In the genomic region with DNA sequence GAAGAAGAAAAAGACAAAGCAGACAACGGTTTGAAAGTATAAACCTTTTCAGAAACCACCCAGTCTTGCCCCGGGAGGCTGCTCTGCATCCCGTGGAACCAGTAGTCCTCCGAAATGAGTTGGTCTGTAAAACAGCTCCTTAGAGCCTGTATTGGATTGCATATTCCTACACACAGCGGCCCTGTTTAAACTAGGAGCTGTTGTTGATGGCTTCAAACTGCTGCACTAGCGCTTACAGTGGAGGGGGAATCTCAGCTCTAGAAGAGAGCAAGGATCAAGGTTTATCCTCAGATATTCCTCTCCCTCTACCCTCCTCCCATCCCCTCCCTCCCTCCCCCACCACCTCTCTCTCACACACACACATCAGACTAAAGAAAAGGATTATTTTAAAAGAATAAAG, we compare ENCODE assay signal across 23 mouse cellular contexts. TPM values are rescaled to one million over a fixed set of nuclear protein-coding genes. Genes with fewer than 3 reads are reported as not detected.
DNase-seq lines count a peak whose midpoint lies in the region; ATAC-seq and TF ChIP-seq lines count a peak whose summit lies in the region.
"Had no signal": no experiment of that assay in that cellular context is flagged by ENCODE, and none has a peak within 500 bp of the region (broad histone marks: within the 10 kb centered on the region; RNA-seq: fewer than 3 reads in every experiment).

No protein-coding gene starts in this region.

- H3K9me3 ChIP-seq in lung, embryonic 14.5 days (ENCODE audit: low read depth, low read length) = no peaks in the 10 kb centered on the region
- no peaks in the 10 kb centered on the region for H3K9me3 ChIP-seq in lung, embryonic 15.5 days
- H3K9me3 ChIP-seq in lung, embryonic 16.5 days (ENCODE audit: control insufficient read depth, low read length) = no peaks in the 10 kb centered on the region
- H3K9me3 ChIP-seq: G1E had no signal

- no peak overlapping the region for H3K4me3 ChIP-seq in lung, embryonic 14.5 days (ENCODE audit: low read depth, low read length)
- H3K4me3 ChIP-seq in lung, embryonic 15.5 days = no peak overlapping the region
- H3K4me3 ChIP-seq in lung, embryonic 16.5 days (ENCODE audit: low read length) = no peak overlapping the region

- H3K4me1 ChIP-seq in lung, embryonic 14.5 days (ENCODE audit: insufficient read depth) = no peaks in the 10 kb centered on the region
- no peaks in the 10 kb centered on the region for H3K4me1 ChIP-seq in lung, embryonic 15.5 days
- no peaks in the 10 kb centered on the region for H3K4me1 ChIP-seq in lung, embryonic 16.5 days (replicated peaks; ENCODE audit: control insufficient read depth, insufficient read depth, low read length)

- H3K27me3 ChIP-seq in lung, embryonic 14.5 days (ENCODE audit: insufficient read depth, low read length) = no peaks in the 10 kb centered on the region
- no peaks in the 10 kb centered on the region for H3K27me3 ChIP-seq in lung, embryonic 15.5 days
- H3K27me3 ChIP-seq in lung, embryonic 16.5 days (ENCODE audit: control insufficient read depth, insufficient read depth, low read depth, low read length) = no peaks in the 10 kb centered on the region
- H3K27me3 ChIP-seq: CH12.LX, Patski had no signal

- peak; percentile 49; the same call in 1 of the 2 replicates for ATAC-seq in lung, embryonic 14.5 days (ENCODE audit: insufficient read depth)
- peak; percentile 64; the same call in 1 of the 2 replicates for ATAC-seq in lung, embryonic 15.5 days (ENCODE audit: borderline replicate concordance, extremely low read depth, low FRiP score, low TSS enrichment)
- ATAC-seq in lung, embryonic 16.5 days (ENCODE audit: low read depth) = peak; percentile 54; the same call in 1 of the 2 replicates
- ATAC-seq: activated CD4-positive, CD25-positive, alpha-beta regulatory T cell, adult 4 months; CD4-positive, CD25-positive, alpha-beta regulatory T cell, adult 4 months; Patski had no signal

- no peak overlapping the region for H3K4me2 ChIP-seq in lung, embryonic 14.5 days
- H3K4me2 ChIP-seq in lung, embryonic 15.5 days = no peak overlapping the region
- H3K4me2 ChIP-seq in lung, embryonic 16.5 days (ENCODE audit: low read depth, low read length) = no peak overlapping the region

- no peak for TF ChIP-seq CTCF in lung, embryonic 14.5 days (IDR thresholded peaks at IDR 0.05; ENCODE audit: low read depth)

- H3K9ac ChIP-seq in lung, embryonic 14.5 days = no peak overlapping the region
- no peak overlapping the region for H3K9ac ChIP-seq in lung, embryonic 15.5 days
- no peak overlapping the region for H3K9ac ChIP-seq in lung, embryonic 16.5 days (ENCODE audit: low read length)

- no peak overlapping the region for H3K27ac ChIP-seq in lung, embryonic 14.5 days (ENCODE audit: low read depth)
- 0 out of 2 replicates have a peak overlapping the region, but pooled peaks have one; percentile 15 for H3K27ac ChIP-seq in lung, embryonic 15.5 days
- no peak overlapping the region for H3K27ac ChIP-seq in lung, embryonic 16.5 days (ENCODE audit: low read length)

- 37% methylated on average over 6 of the region's 6 CpGs for WGBS in lung, embryonic 14.5 days
- 43% methylated on average over 6 of the region's 6 CpGs for WGBS in lung, embryonic 15.5 days
- WGBS in lung, embryonic 16.5 days = 46% methylated on average over 6 of the region's 6 CpGs

- peaks cover 8% of the 10 kb centered on the region; the same call in 1 of the 2 replicates for H3K36me3 ChIP-seq in lung, embryonic 14.5 days (ENCODE audit: insufficient read depth)
- H3K36me3 ChIP-seq in lung, embryonic 15.5 days = no peaks in the 10 kb centered on the region
- peaks cover 2% of the 10 kb centered on the region; the same call in 1 of the 2 replicates for H3K36me3 ChIP-seq in lung, embryonic 16.5 days (ENCODE audit: control insufficient read depth, insufficient read depth, low read length)
- H3K36me3 ChIP-seq: G1E had no signal

- DNase-seq in lung, embryonic 14.5 days = peak; percentile 74
- no peak for DNase-seq in lung, postnatal 36 days
- no peak for DNase-seq in lung, postnatal 25 days (ENCODE audit: low spot score)
- no peak for DNase-seq in lung, adult 18-20 months
- DNase-seq: adrenal gland, adult 2 months; adrenal gland, adult 8-10 months; adrenal gland, postnatal 10 days; adrenal gland, postnatal 14 days; adrenal gland, postnatal 25 days; adrenal gland, postnatal 36 days; B cell, adult 2 months; cerebellum, adult 11 months; cerebellum, adult 11-12 months; cerebellum, adult 18-20 months had no signal

RNA-seq across cellular contexts. Expression of a gene that starts 18.4 kb away (rescaled TPM):
- polyA plus RNA-seq in lung, embryonic 14.5 days (2014; fragmentation: Nextera tagmentation; extraction: Ambion mirVana) = 0.09 TPM in 1 of 2 replicates, not detected in the other
- polyA plus RNA-seq in lung, embryonic 15.5 days (2015; fragmentation: Nextera tagmentation; extraction: Ambion mirVana) = not detected in 2 replicates
- not detected in 2 replicates for polyA plus RNA-seq in lung, embryonic 16.5 days (2015; fragmentation: Nextera tagmentation; extraction: Ambion mirVana)
- polyA plus RNA-seq: activated CD4-positive, CD25-positive, alpha-beta regulatory T cell, adult 4 months; adrenal gland, adult 2 months; brain, embryonic 14.5 days; C2C12; G1E; Patski had no signal

RNA-seq across cellular contexts. Expression of a gene that starts 31.1 kb away (rescaled TPM):
- polyA plus RNA-seq in lung, embryonic 14.5 days (2014; fragmentation: Nextera tagmentation; extraction: Ambion mirVana) = 54.3 and 62.3 TPM in 2 replicates
- 60.2 and 64.0 TPM in 2 replicates for polyA plus RNA-seq in lung, embryonic 15.5 days (2015; fragmentation: Nextera tagmentation; extraction: Ambion mirVana)
- 47.0 and 50.4 TPM in 2 replicates for polyA plus RNA-seq in lung, embryonic 16.5 days (2015; fragmentation: Nextera tagmentation; extraction: Ambion mirVana)
